Mouse (Mus musculus): Measurements from ENCODE around the gene Borcs5. TPM values are rescaled to one million over a fixed set of nuclear protein-coding genes. Genes with fewer than 3 reads are reported as not detected.

Gene Borcs5
- total RNA-seq, 2 experiments from 2014 or later: 9.9 to 10.2 TPM

DNA sequence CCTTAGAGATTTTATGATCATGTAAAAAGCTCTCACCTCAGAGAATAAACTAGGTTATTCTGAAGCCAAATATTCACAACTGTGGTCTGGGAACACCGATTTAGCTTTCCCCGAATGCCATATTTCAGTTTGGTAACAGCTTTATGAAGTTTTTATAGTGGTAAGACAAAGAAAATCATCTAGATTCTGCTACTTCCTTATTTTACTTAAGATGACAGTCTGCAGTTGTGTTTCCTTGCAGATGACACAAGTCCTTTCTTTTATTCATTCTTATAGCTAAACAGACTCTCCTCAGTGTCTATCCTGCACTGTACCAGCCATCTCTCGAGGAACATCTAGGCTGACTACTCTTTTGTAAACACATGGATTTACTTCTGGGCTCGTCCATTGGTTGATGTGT, 67.2 kb downstream of the Borcs5 start:
- no peak for DNase-seq
- intact Hi-C loops (cut with DNase I): no loop called here

DNA sequence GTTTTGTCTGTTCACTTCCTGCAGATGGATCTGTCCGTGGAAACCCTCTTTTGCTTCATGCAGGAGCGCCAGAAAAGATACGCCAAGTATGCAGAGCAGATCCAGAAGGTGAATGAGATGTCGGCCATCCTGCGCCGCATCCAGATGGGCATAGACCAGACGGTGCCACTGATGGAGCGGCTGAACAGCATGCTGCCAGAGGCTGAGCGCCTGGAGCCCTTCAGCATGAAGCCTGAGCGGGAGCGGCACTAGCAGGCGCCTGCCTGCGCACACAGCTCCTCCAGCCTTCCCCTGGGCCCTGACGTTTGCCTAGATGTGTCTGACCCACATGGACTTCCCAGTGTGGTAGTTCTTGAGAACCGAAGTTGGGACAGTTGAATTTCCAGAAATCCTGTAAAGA, 70.7 kb downstream of the Borcs5 start:
- no peak for DNase-seq
- intact Hi-C loops (cut with DNase I): no loop called here

DNA sequence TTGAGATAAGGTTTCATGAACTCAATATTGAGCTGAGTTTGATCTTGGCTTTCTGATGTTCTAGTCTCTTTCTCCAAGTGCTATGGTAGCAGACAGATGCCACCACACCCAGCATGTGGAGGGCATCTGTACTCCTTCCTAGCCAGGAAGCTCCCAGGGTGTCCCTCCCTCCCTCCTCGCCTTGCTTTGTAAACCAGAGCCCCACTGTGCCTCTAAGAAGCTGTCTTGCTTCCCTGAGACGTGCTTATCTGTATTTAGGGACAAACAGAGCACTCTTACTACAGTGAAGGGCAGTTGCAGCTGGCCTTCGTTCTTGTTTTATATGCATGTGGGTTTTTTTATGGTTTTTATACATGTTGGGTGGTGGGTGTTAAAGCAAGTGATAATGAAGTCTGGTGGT, 74.0 kb downstream of the Borcs5 start:
- DNase-seq: no peak
- intact Hi-C loops (cut with DNase I): no loop called here

DNA sequence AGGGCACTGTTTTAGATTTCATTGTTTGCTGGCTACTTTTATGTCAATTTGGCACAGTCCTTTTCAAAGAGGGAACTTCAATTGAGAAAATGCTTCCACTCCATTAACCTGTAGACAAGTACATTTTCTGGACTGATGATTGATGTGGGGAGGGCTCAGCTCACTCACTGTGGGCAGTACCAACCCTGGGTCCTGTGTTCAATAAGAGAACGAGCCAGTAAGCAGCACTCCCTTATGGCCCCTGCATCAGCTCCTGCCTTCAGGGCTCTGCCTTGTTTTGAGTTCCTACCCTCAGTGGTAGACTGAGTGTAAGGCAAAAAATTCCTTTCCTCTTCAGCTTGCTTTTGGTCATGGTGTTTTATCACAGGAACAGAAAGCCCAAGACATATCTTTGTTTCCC, 74.6 kb downstream of the Borcs5 start:
- no peak for DNase-seq
- intact Hi-C loops (cut with DNase I): no loop called here

DNA sequence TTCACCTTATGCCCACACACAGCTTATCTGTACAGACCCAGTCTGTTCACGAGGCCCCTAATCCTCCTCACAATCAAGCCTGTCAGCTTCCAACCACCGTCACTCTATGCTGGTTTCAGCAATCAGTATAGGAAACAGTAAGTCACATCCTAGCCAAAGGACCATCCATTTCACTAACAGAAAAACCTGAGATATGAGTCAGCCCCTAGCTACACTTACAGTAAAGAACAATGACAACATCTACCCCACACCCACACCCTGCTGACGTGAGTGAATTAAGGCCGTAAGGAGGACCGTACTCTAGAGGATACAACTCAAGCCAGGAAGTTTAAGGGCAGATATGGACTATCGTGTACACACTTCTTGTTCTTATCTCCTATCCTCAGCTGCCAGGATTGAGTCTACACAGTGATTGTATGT, 76.9 kb downstream of the Borcs5 start:
- no peak for DNase-seq
- intact Hi-C loops (cut with DNase I): no loop called here

DNA sequence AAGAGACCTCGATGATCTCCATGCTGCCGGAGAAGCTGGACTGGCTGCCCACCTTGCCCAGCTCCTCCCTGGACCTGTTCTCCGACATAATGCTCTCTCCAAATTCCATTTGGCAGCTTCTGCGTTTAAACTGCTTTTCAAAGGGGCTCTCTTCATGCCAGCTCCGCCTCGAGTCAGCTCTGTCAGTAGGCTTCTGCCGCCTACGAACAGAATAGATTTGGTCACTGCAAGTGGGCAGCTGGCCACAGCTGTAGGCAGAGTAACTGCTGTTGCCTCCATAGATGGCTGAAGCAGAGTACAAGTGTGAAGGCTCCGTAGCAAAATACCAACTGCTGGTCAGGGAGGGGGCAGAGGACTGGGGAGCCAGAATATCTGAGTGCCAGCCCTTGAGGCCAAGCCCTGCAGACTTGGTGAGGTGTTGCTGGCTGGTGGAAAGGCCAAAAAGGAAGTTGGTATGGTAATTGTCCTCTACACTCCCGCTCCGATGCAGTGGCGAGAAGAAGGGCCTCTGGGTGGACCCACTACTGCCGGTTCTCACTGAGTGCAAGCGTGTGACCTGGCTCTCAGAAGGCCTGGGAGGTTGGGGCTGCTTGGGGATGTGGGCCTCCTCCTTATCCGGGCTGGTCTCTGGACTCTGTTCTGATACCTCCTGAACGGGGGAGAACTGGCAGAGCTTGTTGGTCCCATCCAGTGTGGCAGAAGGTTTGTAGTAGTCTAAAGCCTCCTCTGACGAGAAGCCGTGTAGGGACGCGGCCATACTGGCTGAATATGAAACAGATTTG, 78.8 kb downstream of the Borcs5 start:
- peak in 1 of 2 experiments; percentile 10 for DNase-seq
- intact Hi-C loops (cut with DNase I): loop anchor here (2.0 kb wide), 1 partner anchor 77 kb away; no protein-coding TSS in a partner anchor

DNA sequence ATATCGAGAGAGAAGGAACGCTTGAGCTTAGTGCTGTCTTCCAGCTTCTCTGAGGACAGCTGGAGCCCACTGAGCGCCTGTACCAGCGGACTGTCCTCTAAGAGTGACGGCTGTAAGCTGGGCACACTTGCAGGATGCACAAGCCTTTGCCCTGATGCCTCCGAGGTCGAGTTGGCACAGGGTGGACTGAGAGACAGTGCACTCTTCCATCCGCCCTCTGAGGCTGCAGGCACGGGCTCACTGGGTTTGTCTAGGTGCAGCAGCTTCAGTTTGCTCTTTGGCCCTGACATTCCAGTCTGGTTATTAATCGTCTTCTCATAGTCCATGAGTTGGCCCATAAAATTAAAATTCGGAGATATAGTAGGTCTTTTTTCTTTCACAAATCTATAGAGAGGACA, 79.4 kb downstream of the Borcs5 start:
- no peak for DNase-seq

DNA sequence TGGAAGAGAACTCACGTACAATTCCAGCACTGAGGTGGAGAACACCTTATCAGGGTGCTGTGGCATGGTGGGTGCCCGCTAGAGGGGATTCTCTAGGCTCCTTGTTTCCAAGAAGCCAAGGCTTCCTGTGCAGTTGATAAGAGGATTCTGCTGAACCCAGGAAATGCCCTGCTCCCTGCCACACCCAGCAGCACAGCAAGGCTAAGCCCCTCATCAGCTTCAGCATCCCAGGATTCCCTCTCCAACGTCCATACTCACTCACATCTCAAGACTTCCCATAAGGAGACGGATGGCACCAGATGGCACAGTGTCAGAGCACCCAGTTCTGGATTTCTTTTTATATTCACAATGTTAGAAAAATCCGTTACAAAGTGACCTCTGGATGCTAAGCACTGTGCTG, 79.8 kb downstream of the Borcs5 start:
- no peak for DNase-seq
- intact Hi-C loops (cut with DNase I): loop anchor here (2.0 kb wide), 1 partner anchor 76 kb away; no protein-coding TSS in a partner anchor

More for the DNA sequence above, 79.4 kb downstream of the Borcs5 start:
- intact Hi-C loops (cut with DNase I): loop anchor here (2.0 kb wide), 1 partner anchor 76 kb away; no protein-coding TSS in a partner anchor

DNA sequence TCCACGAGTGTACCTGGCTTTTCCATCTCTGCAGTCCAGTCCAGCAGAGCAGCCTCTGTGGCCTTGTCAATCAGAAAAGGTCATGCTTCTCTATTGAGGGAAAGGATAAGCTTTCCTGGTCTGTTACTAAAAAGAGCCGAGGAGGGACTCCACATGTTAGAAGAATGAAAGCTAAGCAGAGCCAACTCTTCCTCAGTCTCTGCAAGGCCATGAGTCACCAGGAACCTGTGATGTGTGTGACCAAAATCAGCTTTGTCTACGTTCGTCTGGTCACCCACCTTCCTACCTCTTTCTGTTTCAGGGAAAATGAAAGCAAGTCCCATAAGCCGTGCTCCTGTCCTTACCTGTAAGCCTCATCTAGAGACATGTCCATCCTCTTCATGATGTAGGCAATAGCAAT, 80.8 kb downstream of the Borcs5 start:
- intact Hi-C loops (cut with DNase I): no loop called here
- no peak for DNase-seq

DNA sequence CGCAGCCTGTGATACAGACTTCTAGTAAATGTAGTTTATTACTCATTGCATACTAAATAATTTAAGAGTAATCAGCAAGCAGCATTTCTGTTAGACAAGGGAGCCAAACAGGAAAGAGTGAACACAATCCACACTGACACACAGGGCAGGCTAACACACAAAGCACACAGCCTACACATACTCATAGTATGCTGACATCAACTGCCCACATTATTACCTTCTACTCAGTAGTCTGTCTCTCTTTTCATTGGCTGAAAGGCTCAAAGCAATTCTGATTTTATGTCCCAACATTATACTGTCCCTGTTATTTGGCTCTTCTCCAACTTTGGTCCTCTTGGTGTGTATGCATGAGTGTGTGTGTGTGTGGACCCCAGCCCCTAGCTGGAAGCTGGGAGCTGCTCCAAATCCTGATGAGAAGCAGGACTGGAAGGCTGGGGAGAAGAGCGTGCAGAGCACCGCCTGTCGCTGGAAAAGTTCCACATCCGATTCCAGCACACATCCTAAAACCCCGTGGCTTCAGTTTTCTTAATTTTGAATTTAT, 82.5 kb downstream of the Borcs5 start:
- intact Hi-C loops (cut with DNase I): no loop called here

DNA sequence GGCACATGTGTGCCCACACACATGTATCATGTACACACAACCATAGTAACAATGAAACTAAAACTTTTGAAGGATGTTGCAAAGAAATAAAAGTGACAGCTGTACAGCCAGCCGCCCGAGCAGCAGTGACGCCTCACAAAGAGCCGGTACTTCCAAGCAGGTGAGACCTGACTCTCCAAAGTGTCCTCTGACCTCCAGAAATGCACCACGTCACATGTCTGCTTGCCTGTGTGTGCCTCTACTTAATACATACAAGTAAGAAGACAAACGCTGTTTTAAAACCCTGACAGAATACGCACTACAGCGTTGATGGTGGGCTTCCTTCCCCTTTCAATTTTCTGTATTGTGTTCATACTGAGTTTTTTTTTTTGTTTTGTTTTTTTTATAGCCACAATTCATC, 83.6 kb downstream of the Borcs5 start:
- intact Hi-C loops (cut with DNase I): no loop called here
- DNase-seq: no peak

More for the DNA sequence above, 82.5 kb downstream of the Borcs5 start:
- no peak for DNase-seq

DNA sequence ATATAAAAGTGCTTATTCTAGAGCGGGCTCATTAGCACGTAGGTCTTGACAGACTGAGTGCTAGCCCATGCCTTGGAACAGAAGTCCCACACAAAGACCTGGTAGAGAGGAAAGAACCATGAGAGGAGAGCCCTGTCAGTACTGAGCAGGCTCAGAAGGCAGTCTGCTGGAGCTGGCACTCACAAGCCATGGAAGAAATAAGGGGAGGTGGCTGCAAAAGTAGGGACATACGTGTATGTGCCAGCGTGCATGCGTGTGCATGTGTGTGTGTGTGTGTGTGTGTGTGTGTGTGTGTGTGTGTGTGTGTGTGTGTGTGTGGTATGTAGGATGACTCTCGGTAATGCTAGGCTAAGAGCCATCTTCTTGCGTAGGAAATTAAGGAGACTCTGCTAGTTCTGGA, 84.0 kb downstream of the Borcs5 start:
- DNase-seq: no peak
- intact Hi-C loops (cut with DNase I): no loop called here

DNA sequence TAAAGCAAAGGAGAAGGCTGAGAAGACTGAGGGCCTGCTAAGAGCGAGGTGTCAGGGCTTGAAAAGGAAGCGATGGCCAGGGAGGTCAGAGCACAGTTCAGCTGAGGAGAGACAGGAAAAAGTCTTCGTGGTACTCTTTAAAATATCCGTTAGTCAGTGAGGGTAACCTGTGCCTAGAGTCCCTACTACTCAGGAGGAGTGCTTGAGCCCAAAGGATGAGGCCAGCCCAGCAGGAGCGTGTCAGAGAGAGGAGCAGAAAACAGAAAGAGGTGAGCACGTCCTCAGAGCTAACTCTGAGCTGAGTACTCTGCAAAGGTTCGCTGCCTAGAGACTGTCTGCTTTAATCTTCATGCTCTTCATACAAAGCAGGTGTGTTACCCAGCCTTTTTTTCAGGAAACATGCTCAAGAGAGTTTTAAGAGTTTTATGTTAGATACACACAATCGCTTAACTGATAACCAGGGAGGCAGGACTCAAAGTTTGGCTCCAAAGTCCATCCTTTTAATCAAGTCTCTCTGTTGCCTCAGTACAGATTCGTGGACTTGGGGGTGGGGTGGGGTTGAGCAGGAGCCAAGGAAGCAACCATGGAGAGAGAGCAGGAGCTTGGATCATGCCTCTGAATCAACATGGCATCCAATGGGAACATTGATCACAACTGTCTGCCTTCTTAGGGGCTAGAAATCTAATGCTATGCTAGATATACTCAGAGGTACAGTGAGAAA, 84.7 kb downstream of the Borcs5 start:
- no peak for DNase-seq
- intact Hi-C loops (cut with DNase I): no loop called here

DNA sequence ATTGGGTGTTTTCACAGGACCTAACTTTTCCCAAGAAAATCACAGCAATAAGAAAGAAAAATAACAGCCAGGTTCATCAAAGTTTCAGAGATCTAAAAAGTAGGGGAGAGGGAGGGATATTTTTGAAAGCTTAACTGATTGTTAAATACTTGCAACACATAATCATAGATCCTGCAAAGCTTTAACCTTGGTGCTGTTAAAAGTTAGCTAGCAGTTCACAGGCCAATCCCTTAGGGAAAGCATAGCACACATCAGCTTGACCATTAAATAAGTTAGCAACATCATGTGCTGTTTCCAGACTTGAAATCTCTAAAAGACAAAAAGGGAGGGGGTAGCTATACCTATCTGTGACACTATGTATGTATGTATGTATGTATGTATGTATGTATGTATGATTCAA, 86.1 kb downstream of the Borcs5 start:
- DNase-seq: no peak
- intact Hi-C loops (cut with DNase I): no loop called here

DNA sequence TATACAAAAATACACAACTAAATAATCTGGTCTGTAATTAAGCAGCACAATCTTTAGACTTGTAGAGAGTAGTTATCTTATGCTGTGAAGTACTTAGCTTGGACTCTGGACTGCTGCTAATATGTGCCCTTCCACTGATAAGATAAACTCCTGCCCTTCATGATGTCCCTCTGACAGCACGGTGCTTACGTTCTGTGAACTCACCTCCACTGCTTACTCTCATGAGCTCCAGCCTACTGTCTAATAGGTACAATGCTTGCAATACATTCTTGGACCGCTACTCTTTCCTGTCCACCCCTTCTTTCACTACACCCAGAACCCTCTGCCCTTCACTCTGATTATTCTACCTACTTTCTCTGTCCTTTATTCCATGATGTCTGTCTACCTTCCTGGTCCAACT, 91.7 kb downstream of the Borcs5 start:
- DNase-seq: no peak
- intact Hi-C loops (cut with DNase I): no loop called here

DNA sequence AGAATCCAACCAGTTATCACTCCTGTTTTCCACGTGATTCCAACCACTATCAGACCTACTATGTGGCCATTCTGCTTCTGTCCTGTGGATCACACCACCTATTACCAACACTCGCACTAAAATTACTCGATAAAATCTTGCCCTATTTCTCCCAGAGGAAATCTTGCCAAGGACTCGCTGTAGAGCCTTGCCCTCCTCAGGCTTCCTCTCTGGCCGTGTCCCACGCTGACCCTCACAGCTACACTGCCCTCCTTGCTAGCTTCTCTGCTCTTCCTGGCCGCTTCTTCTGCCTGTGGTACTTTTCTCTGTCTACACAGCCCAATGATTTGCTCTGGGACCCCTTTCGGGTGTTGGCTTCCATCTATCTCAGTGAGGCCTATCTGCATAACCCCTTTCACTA, 93.5 kb downstream of the Borcs5 start:
- intact Hi-C loops (cut with DNase I): no loop called here
- DNase-seq: no peak

DNA sequence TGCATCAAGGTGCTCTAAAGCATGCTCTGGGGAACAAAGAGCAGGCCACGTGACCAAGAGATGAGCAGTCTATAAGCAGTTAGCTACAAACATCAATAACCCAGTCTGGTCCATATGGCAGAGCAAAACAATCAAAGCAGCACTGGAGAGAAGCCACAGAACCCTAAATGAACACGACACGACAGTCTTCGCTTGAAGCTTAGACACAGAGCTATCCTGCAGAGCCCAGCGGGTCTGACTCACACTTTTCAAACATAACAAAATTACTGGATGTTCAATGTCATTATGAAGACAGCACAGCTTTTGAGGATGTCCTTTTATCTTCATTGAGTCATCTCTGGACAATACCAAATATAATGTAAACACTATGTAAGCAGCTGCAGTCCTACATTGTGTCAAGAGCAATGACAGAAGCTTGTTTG, 94.5 kb downstream of the Borcs5 start:
- intact Hi-C loops (cut with DNase I): no loop called here
- no peak for DNase-seq

DNA sequence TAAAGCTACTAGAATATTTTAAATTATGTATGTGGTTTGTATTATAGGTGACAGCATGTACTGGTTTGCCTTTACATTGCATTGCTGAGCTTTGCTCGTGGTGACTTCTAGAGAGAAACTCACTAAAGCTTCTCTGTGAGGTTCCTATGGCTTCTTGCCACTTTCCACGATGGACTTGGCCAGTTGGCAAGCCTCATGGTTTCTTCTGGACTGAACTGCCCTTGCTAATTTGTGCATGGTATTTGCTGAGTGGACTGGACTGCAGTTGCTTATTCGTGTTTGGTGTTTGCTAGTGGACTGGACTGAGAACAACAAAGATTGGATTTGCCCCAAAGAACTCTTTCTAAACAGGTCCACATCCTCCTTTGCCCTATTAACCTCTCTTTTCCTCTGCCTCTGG, 97.5 kb downstream of the Borcs5 start:
- peak in 1 of 2 experiments; percentile 22 for DNase-seq
- intact Hi-C loops (cut with DNase I): no loop called here

DNA sequence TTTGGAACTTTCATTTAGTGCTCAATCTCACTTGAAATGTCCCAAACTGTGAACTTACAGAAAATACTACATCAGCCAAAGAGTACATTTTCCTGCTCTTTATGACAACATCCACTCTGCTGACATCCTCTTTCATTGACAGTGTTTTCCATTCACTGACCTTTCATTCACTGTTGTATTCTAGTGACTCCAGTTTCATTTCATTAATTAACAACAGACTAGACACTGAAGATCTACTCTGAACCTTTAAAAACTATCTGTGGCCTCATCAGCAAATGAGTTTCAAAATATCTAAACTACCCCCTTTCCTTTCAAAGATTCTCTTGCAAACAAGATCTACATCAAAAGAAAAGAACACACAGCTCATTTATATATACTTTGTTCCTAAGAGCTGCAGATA, 104.3 kb downstream of the Borcs5 start:
- intact Hi-C loops (cut with DNase I): no loop called here
- DNase-seq: no peak

DNA sequence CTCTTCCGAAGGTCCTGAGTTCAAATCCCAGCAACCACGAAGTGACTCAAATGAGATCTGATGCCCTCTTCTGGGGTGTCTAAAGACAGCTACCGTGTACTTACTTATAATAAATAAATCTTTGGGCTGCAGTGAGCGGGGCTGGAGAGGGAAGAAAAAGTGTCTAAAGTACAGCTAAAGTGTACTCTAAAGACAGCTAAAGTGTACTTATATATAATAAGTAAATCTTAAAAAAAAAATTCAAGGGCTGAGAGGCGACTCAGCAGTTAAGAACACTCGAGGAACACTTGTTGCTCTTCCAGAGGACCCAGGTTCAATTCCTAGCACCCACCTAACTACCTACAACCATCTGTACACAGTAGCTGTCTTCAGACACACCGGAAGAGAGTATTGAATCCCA, 106.6 kb downstream of the Borcs5 start:
- no peak for DNase-seq
- intact Hi-C loops (cut with DNase I): loop anchor here (5.0 kb wide), 1 partner anchor 46 kb away; the partner anchor contains the start of gene Dusp16

DNA sequence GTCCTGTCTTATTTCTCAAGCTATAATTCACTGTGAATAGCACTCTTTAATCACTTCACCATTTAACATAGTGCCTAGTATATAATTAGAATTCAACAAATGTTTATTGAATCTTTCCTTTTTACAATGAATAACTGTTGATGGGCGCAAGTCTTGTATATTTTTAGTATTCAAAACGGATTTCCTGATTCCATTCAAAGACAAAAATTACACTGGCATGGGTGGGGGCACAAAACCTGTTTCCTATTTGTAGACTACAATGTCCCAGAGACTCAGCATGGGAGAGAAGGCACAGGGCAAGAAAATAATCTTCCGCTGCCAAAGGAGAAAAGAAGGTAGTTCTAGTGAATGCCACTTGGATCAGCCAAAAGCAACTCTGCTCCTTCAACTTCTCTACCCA, 108.8 kb downstream of the Borcs5 start:
- intact Hi-C loops (cut with DNase I): loop anchor here (5.0 kb wide), 1 partner anchor 44 kb away; the partner anchor contains the start of gene Dusp16
- no peak for DNase-seq

DNA sequence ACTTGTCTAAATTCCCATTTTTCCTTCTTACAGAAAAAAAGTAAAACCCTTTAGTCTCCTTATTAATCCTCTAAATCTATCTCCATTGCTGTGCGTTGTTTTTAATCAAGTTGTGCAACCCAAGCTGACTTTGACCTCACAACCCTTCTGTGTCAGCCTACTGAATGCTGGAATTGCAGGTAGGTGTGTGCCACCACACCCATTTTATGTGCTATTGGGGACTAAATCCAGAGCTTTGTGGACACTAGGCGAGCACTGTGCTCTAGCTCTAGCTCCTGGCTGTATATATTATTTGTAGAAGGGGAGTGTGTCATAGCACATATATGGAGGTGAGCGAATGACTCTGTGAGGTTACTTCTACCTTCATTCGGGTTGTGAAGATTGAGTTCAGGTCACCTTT, 111.8 kb downstream of the Borcs5 start:
- intact Hi-C loops (cut with DNase I): no loop called here
- DNase-seq: no peak
